Mouse (Mus musculus) layer of hippocampus, adult 8-10 months (tissue): ENCODE data around the gene Ube2d3. TPM values are rescaled to one million over a fixed set of nuclear protein-coding genes. Genes with fewer than 3 reads are reported as not detected.

Experiments used
- DNase-seq, 2 experiments: peaks; one replicate each; pipeline ENCODE4 v3.0.0; 2022; ENCODE audit warnings: low spot score in 2 of 2
- total RNA-seq, 4 experiments: library from RNA; stranded (reverse); gene quantifications; 2 replicates each; pipeline ENCODE4 v1.2.4; 2022

Ube2d3 gene
- total RNA-seq, result 100 to 1,000 TPM; 227 to 254 (median 239) TPM

DNA sequence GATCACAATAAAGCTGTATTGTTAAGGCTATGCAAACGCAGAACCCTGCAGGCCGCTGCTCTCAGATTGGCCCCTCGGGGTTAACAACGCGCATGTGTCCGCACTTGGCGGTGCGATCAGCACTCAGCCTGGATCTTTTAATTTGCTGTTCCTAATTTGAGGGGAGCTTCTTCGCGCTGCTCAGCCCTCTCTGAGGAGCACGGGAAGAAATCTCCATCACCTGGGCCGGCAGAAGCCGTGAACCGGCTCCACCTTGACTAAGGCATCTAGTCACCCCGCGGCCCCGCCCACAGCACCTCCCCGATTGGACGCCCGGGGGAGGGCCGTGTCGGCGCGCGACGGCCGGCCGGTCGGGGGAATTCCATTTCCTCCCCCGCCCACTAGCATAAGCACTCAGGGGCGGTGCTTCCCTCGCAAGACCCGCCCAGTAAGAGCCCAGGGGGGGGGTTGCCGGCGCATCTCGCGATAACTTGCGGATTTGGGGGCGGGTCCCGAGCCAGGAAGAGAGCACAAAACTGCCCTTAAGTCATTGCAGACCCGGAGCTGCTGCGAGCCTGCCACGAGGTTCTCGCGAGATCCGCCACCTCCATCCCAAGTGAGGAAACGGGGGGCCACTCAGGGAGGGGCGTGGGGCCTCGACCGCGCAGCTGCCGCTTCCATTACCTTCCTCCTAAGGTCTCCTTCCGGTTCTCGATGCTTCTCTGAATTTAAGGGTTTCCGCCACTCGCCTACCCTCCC, at the start of gene Ube2d3:
Gene Ube2d3 (plus strand): TSS at position 392 of the 738 bp plus-strand sequence.
- peak; percentile 99 for DNase-seq

DNA sequence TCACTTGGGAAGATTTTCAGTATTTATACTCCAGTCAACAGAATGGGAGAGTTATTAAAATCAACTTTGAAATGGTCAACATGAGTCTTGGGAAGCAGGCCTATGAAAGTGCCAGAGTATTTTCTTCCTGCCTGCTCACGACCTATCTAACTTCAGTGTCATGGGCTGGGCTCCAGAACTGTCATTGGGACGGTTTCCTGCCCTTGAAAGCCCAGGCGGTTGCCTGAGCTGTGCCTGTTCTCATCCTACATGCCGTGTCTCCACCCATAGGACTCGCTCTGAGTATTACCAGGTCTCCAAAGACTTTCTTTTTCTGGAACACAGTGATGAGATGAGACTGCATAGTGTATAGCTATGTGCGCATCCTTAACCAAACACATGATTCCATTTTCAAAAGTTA, 44.8 kb upstream of the Ube2d3 start:
- no peak for DNase-seq

GRCm38 (mm10) chr3:135395085-135395484, 42.9 kb upstream of the Ube2d3 start:
- no peak for DNase-seq

GRCm38 (mm10) chr3:135396081-135396480, 41.9 kb upstream of the Ube2d3 start:
- DNase-seq, result no peak

GRCm38 (mm10) chr3:135397112-135397511, 40.8 kb upstream of the Ube2d3 start:
- DNase-seq, result no peak

GRCm38 (mm10) chr3:135402201-135402658, 35.7 kb upstream of the Ube2d3 start:
- DNase-seq, result peak; percentile 47 to 87

- no peak for DNase-seq
These were observed 34.7 kb upstream of the Ube2d3 start for GRCm38 (mm10) chr3:135403211-135403610.

DNA sequence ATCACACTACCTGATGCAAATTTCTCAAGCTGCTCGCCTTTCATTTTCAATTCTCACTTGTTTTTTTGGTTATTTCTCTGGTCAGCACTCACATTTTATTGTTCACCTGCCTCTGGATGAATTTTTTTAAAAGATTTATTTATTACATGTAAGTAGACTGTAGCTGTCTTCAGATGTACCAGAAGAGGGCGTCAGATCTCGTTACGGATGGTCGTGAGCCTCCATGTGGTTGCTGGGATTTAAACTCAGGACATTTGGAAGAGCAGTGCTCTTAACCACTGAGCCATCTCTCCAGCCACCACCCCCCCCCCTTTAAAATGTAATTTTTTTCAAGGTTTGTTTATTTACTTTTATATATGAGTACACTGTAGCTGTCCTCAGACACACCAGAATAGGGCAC, 34.1 kb upstream of the Ube2d3 start:
- no peak for DNase-seq

- no peak for DNase-seq
These were observed 33.4 kb upstream of the Ube2d3 start for GRCm38 (mm10) chr3:135404599-135404998.

GRCm38 (mm10) chr3:135407351-135407750, 30.6 kb upstream of the Ube2d3 start:
- no peak for DNase-seq

DNA sequence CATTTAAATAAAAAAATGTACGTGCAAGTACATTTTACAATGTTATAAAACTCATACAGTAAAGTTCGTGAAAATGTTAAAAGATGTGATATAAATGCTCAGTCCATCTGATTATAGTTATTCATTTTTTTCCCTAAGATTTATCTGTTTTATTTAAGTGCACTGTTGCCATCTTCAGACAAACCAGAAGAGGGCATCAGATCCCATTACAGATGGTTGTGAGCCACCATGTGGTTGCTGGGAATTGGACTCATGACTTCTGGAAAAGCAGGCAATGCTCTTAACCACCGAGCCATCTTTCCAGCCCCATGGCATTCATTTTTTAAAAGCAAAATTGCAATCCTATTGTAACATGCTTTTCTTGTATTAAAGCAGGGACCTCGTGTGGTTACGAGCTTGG, 28.7 kb upstream of the Ube2d3 start:
- DNase-seq, result no peak

DNA sequence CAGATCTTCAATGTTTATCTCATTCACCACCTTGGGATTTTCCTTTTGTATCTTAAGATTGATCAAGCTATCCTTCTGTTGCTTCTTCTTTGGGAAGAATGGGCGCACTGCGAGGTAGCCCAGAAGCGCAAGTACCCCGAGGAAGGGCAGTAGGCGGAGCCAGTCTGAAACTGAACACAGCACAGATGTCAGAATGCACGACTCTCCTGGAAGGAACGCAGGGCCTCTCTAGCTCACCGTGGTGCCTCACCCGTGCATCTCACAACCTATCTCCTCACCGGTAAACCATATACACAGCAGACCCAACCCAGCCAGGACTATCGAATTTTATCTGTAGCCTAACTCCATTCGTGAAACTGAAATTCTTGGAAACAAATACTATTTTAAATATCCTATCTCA, 26.9 kb upstream of the Ube2d3 start:
- no peak for DNase-seq

- no peak for DNase-seq
These were observed 26.1 kb upstream of the Ube2d3 start for GRCm38 (mm10) chr3:135411824-135412223.

DNA sequence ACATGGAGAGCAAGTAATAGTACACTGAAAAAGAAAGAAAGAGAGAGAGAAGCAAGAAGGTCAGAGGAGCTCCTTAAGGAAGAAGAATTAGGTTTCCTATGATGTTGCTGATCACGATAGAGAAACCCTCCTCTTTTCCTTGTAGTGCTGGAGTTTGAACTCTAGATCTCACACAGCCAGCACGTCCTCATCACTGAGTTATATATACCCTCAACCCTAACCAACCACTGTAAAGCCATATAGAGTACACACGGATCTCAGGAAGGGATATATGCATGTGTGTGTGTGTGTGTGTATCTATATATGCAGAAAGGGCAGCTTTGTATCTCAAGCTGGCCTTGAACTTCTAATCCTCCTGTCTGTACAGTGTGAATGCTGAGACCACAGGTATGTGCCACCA, 20.7 kb upstream of the Ube2d3 start:
- no peak for DNase-seq

GRCm38 (mm10) chr3:135417799-135418198, 20.1 kb upstream of the Ube2d3 start:
- no peak for DNase-seq

DNA sequence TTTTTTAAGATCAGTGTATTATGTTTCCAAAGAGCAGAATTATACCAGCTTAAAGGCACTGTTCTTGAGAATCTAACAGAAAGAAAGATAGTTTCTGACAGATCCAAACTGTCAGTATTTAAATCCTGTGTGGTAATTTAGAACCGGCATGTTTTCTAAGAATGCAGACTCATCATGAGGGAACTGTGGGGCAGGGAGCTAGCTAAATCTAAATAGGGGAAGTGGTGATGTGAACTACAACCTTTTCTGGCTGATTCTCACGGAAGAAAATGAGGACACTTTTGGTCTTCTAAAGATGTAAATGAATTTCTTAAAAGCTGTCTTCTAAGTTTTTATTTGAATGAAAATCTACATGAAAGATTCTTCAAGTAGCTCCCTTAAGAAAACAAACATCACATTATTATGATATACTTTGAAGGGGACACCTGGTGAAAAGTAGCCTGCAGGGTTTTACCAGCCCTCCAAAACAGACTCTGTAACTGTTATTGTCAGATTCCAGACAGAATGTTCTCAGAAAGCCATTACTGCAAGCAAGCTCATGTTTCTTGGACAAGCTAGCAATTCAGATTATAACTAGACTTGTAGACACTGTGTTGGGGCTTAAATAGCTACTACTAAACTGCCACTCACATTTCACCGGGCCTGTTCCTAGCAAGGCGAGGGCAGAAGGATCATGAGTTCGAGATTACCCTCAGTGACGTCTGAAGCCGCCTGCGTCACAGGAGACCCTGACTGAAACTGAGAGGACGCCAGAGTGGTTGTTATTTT, 17.2 kb upstream of the Ube2d3 start:
- no peak for DNase-seq

GRCm38 (mm10) chr3:135421310-135421594, 16.7 kb upstream of the Ube2d3 start:
- no peak for DNase-seq

- no peak for DNase-seq
These were observed 15.6 kb upstream of the Ube2d3 start for GRCm38 (mm10) chr3:135422232-135422855.

- peak; percentile 71 to 76 for DNase-seq
These were observed 14.9 kb upstream of the Ube2d3 start for GRCm38 (mm10) chr3:135422856-135423607.

DNA sequence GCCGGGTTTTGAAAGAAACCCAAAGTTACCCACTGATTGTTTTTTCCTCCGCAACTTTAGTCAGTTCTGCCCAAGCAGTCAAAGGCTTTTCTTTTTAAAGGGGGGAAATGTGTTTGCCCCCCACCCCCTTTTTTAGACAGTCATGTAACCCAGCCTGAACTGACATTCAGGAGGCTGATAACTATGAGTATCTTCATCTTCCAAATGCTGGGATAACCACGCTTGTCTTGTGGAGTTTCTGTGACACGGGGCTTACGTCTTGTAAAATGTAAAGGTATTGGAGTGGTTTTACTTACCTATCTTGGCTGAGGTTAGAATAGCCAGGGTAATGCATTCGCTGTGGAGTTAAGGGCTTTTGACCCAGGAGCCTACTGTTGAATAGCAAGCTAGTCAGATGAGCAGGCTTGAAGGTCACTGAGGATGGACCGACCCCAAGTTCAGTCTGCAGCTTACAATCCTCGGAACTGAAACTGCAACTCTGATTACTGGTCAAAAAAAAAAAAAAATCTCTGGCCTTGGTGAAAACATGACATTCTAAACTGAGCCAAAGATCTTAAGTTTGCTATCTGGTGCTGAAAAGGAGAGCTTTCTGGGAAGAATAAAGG, 14.2 kb upstream of the Ube2d3 start, which contains the start of gene Cisd2:
Gene Cisd2 (minus strand): TSS at position 318 of the 605 bp plus-strand sequence.
- no peak for DNase-seq
